In genomic region chr14:11556356-11557130, GRCm38 (mm10) we compare ENCODE assay signal across 8 mouse cellular contexts. TPM values are rescaled to one million over a fixed set of nuclear protein-coding genes. Genes with fewer than 3 reads are reported as not detected.
DNase-seq lines count a peak whose midpoint lies in the region; ATAC-seq and TF ChIP-seq lines count a peak whose summit lies in the region.

No protein-coding gene starts in this region.

- H3K27me3 ChIP-seq in thymus, adult 2 months (ENCODE audit: control insufficient read depth, insufficient read depth, low read length), result peaks cover 3% of the 10 kb centered on the region; the same call in 1 of the 2 replicates
- H3K27me3 ChIP-seq in forebrain, embryonic 15.5 days, result no peaks in the 10 kb centered on the region
- no peaks in the 10 kb centered on the region for H3K27me3 ChIP-seq in heart, embryonic 16.5 days (ENCODE audit: control insufficient read depth, insufficient read depth, low read length)
- H3K27me3 ChIP-seq in liver, adult 2 months (ENCODE audit: control insufficient read depth, insufficient read depth, low read length), result no peaks in the 10 kb centered on the region

- no peaks in the 10 kb centered on the region for H3K9me3 ChIP-seq in forebrain, embryonic 15.5 days
- H3K9me3 ChIP-seq in heart, embryonic 16.5 days (replicated peaks; ENCODE audit: control insufficient read depth, low read length), result no peaks in the 10 kb centered on the region

- H3K36me3 ChIP-seq in thymus, adult 2 months (ENCODE audit: control insufficient read depth, insufficient read depth, low read length), result no peaks in the 10 kb centered on the region
- no peaks in the 10 kb centered on the region for H3K36me3 ChIP-seq in forebrain, embryonic 15.5 days
- no peaks in the 10 kb centered on the region for H3K36me3 ChIP-seq in heart, embryonic 16.5 days (ENCODE audit: control insufficient read depth, insufficient read depth)
- no peaks in the 10 kb centered on the region for H3K36me3 ChIP-seq in liver, adult 2 months (ENCODE audit: control insufficient read depth, insufficient read depth, low read length)

- peak overlapping the region; percentile 84 for H3K9ac ChIP-seq in forebrain, embryonic 15.5 days (replicated peaks)
- H3K9ac ChIP-seq in heart, embryonic 16.5 days (ENCODE audit: low read length), result peak overlapping the region; percentile 88
- H3K9ac ChIP-seq in liver, adult 2 months (ENCODE audit: low read depth, low read length), result peak overlapping the region; percentile 45

- peaks cover 37% of the 10 kb centered on the region for H3K79me2 ChIP-seq in liver, adult 2 months (ENCODE audit: control insufficient read depth, insufficient read depth, low read length)

- DNase-seq in thymus, postnatal 14 days, result peak; percentile 6
- no peak for DNase-seq in thymus, adult 2 months
- DNase-seq in kidney, postnatal 14 days, result peak; percentile 73
- DNase-seq in liver, adult 2 months (ENCODE audit: extremely low read depth, low read depth, low spot score), result no peak
- peak; percentile 60 for DNase-seq in neural tube, embryonic 10.5 days (ENCODE audit: extremely low spot score, low spot score)
- peak; percentile 41 to 57 for DNase-seq in urinary bladder, postnatal 36 days (ENCODE audit: low spot score in 2 of 2)

- 0 out of 2 replicates have a peak, but pooled peaks have one; percentile 5 for ATAC-seq in forebrain, embryonic 15.5 days (replicated peaks)
- ATAC-seq in heart, embryonic 16.5 days (replicated peaks; ENCODE audit: extremely low read depth, insufficient read depth, low FRiP score), result no peak

- no peaks in the 10 kb centered on the region for H3K4me1 ChIP-seq in thymus, adult 2 months (replicated peaks; ENCODE audit: control insufficient read depth, insufficient read depth, low read length)
- peaks cover 31% of the 10 kb centered on the region for H3K4me1 ChIP-seq in forebrain, embryonic 15.5 days
- H3K4me1 ChIP-seq in heart, embryonic 16.5 days (ENCODE audit: control insufficient read depth, insufficient read depth, low read length), result peaks cover 15% of the 10 kb centered on the region
- peaks cover 22% of the 10 kb centered on the region for H3K4me1 ChIP-seq in liver, adult 2 months (ENCODE audit: control insufficient read depth, insufficient read depth, low read length)

- H3K4me2 ChIP-seq in forebrain, embryonic 15.5 days (replicated peaks), result peak overlapping the region; percentile 95
- H3K4me2 ChIP-seq in heart, embryonic 16.5 days (ENCODE audit: low read depth, low read length), result peak overlapping the region; percentile 97

- TF ChIP-seq CTCF in thymus, adult 2 months (IDR thresholded peaks at IDR 0.05; ENCODE audit: borderline replicate concordance, control insufficient read depth, extremely low read depth, insufficient read depth, low read length, poor library complexity), result no peak
- TF ChIP-seq CTCF in liver, adult 2 months (IDR thresholded peaks at IDR 0.05; ENCODE audit: low read depth, low read length), result peak; percentile 77

- 14% methylated on average over 26 of the region's 26 CpGs for WGBS in thymus, adult 2 months
- 2% methylated on average over 26 of the region's 26 CpGs for WGBS in forebrain, embryonic 15.5 days
- WGBS in heart, embryonic 16.5 days, result 4% methylated on average over 26 of the region's 26 CpGs
- 7% methylated on average over 26 of the region's 26 CpGs for WGBS in liver, adult 2 months

- H3K4me3 ChIP-seq in thymus, adult 2 months (ENCODE audit: control insufficient read depth, insufficient read depth, low read length), result no peak overlapping the region
- peak overlapping the region; percentile 84 for H3K4me3 ChIP-seq in forebrain, embryonic 15.5 days
- H3K4me3 ChIP-seq in heart, embryonic 16.5 days (ENCODE audit: low read length), result peak overlapping the region; percentile 88
- H3K4me3 ChIP-seq in liver, adult 2 months (ENCODE audit: insufficient read depth, low read depth, low read length), result peak overlapping the region; percentile 47

- no peak for TF ChIP-seq POLR2A in thymus, adult 2 months (IDR thresholded peaks at IDR 0.05; ENCODE audit: control insufficient read depth, extremely low read depth, insufficient read depth, low read length, poor library complexity)
- TF ChIP-seq POLR2A in liver, adult 2 months (IDR thresholded peaks at IDR 0.05; ENCODE audit: extremely low read depth, insufficient read depth, low read length), result no peak

- H3K27ac ChIP-seq in thymus, adult 2 months (ENCODE audit: control insufficient read depth, insufficient read depth, low read length), result no peak overlapping the region
- peak overlapping the region; percentile 97 for H3K27ac ChIP-seq in forebrain, embryonic 15.5 days (replicated peaks)
- H3K27ac ChIP-seq in heart, embryonic 16.5 days (ENCODE audit: low read length), result no peak overlapping the region
- no peak overlapping the region for H3K27ac ChIP-seq in liver, adult 2 months (replicated peaks; ENCODE audit: insufficient read depth, low read depth, low read length)

RNA-seq across cellular contexts. Expression of gene Ptprg, which starts 3.2 kb away (rescaled TPM):
- polyA plus RNA-seq in thymus, adult 2 months (2012; rRNA removed), result 12.3 and 13.2 TPM in 2 replicates
- 30.1 and 34.9 TPM in 2 replicates for polyA plus RNA-seq in forebrain, embryonic 15.5 days (2015; fragmentation: Nextera tagmentation; extraction: Ambion mirVana)
- 13.4 and 17.4 TPM in 2 replicates for polyA plus RNA-seq in heart, embryonic 16.5 days (2015; fragmentation: Nextera tagmentation; extraction: Ambion mirVana)
- 19.9 and 21.4 TPM in 2 replicates for total RNA-seq in liver, adult 2 months (2014; rRNA removed)
- polyA plus RNA-seq in liver, adult 2 months (2012; rRNA removed), result 12.4 and 17.4 TPM in 2 replicates

Comparison
In these comparisons a context has a peak if more than half of its experiments do, and no peak if none do; other contexts are left out.
1. DNase-seq: peak in thymus, postnatal 14 days (single experiment), kidney, postnatal 14 days (single experiment), neural tube, embryonic 10.5 days (single experiment) and urinary bladder, postnatal 36 days (2 of 2); none in thymus, adult 2 months (single experiment) and liver, adult 2 months (single experiment).
2. Peak in every context shown above with its lines, with median percentiles within 50 percentile points of each other: H3K9ac ChIP-seq.